Mouse (Mus musculus) right cerebral cortex, adult 18-20 months (tissue): ENCODE measurements around the gene Myh10.

ENCODE experiments used
- DNase-seq: peaks from one replicate; pipeline ENCODE4 v3.0.0; 2022; ENCODE audit warnings: mixed read lengths

Myh10 gene

DNA sequence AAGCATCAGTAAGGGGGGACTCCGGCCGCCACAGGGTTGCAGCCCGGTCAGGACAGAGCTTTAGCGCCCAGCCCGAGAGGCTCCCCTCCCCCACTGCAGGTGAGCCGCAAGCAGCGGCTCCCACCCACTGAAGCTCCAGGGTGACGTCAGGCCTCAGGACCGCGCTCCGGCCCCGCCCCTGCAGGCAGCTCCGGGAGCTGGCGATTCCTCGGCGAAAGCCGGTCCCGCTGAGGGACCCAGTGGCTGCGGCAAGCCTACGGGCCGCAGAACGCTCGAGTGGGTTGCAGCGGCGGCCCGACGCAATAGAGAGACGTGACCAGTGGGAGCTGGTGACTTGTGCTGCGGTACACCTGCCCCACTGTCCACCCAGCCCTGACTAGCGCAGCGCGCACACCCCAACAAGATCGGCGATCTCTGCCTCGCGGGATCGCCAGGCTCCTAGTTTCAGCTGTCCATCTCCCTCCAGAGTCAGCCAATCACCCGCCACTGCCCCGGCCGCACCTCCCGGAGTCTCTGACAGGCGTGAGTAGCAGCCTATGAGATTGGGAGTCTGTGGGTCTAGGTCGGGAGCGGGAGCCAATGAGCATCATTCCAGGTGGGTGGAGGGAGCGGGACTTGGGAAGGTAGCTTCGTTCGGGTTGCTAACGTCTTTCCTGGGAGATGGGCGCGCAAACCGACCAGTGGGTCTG is at the start of gene Myh10:
Gene Myh10 (plus strand): TSS at position 239 of the 689 bp plus-strand sequence.
- peak; percentile 100 for DNase-seq

DNA sequence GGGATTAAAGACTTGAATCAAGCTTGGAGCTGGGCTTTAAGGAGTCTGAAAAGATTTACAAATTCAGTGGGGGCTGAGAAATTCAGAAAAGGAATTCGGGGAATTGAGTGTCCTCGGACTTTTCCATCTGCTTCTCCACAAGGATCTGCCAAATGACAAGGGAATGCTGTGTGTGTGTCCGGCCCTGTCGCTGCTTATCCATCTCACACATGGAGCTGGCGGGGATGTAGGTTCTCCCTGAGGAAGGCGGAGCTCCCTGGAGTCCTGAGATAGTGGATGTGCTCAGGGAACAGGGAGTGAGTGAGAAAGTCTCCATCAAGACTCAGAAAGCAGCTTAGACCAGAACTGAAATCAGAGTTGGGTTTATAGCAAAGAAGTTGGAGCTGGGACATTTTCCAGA is 46.6 kb upstream of the Myh10 start:
- no peak for DNase-seq

DNA sequence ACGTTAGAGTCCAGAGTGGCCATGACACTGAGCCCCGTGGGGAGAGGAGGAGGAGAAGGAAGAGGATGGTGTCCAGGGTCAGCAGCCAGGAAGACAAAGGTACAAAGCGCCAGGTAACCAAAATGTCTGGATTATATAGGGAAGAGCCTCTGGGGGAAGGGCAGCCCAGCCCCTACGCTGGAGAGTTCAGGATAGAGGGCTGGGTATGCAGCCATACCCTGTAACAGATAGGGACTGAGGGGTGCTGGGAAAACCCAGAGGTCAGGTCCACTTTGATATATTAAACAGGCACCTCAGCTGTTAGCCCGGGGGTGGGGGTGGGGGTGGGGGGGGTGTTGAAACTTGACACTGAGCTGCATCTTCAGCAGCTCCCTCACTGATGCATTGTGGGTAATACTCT is 43.6 kb upstream of the Myh10 start:
- DNase-seq = no peak

DNA sequence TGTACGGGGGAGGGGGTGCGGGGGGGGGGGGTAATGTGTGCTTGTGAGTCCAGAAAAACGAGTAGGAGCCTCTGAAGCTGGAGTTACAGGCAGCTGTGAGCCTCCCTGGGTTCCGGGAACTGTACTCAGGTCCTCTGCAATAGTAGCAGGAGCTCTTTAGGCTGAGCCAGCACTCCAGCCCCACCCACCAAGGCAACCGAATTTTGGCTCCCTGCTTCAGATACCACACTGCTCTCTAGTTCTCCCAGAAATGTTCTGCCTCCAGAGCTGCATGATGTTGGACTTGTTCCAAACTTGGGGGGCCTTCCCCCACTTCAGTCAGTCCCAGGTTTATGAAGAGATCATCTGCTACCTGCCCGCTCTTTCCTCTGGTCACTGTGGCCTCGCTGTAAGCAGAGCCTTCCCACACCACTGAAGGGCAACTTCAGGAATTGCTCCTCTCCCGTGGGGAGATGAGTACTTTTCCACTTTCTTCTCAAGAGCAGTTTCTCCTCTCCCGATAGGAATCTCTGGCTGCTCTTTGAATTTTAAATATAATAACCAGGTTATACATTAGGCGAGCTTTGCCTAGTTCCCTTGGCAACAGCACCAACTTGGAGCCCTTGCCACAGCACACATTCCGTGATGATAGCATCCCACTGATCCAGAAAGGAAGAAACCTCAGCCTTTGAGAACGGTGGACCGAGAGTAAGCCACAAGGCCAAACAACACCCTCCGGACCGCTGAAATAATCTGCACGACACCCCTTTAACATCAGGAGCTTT is 42.8 kb upstream of the Myh10 start:
- DNase-seq = peak; percentile 39

DNA sequence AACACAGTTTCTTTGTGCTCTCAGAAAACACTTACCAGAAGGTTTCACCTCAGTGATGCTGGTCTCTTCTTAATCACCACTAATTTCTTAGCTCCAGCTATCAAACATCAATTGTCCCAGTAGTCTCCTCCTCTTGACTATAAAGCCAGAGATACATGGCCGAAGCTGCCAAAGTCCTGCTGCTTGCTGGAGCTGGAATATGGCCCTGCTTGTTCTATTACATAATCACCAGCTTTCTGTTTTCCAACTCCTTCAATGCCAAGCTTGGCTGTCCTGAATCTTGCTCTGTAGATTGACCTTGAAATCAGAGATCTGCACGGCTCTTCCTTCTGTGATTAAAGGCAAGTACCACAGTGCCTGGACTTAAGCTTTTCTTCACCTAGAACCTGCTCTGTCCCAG is 39.8 kb upstream of the Myh10 start:
- DNase-seq = no peak

DNA sequence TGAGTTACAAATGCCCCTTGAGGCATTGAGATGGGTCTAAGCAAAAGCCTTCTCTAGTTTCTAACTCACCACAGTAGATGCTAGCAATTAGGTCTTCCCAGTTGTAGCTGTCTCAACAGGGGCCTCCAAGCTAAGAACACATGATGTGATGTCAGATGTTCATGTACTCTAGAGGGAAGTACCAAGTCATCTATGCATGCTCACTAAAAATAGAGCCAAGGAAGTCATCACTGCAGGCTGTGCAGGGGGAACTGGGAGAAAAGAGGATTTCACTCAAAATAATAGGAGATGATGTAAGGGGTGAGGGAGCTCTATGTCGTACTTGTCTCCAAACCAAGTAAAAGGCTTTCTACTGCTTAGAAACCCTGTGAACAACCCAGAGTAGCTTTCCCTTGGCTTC is 35.8 kb upstream of the Myh10 start:
- no peak for DNase-seq

DNA sequence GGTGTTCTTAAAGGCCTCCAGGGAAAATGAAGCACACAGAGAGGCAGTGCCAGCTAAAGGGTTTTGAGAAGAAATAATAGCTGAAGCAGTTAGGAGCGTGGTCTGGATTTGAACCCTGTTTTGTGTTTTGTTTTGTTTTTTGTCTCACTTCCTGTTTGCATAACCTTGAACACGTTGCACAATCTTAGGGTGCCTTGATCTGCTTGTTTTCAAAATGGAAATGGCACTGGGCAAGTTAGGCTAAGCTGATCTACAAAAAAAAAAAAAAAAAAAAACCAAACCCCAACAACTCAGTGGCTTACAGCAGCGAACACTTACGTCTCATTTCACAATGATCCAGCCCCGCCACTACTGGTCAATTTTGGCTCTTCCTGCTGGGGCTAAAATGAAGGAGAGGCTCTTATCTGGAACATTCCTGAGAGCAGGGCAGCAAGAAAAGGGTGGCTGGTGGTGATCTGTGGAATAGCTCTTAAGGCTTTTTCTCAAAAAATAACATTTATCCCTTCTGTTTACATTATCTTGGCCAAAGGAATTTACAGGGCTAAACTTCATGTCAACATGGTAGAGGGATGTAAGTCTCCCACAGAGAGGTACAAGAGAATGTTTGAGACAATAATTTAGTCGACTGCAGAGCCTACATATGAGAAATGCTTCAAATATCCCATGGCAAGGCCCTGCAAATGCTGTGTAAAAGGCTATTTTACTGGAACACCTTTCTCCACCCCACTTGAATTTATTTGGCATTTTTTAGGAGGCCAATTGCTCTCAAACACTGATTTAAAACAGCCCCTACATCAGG is 34.3 kb upstream of the Myh10 start:
- DNase-seq = no peak

DNA sequence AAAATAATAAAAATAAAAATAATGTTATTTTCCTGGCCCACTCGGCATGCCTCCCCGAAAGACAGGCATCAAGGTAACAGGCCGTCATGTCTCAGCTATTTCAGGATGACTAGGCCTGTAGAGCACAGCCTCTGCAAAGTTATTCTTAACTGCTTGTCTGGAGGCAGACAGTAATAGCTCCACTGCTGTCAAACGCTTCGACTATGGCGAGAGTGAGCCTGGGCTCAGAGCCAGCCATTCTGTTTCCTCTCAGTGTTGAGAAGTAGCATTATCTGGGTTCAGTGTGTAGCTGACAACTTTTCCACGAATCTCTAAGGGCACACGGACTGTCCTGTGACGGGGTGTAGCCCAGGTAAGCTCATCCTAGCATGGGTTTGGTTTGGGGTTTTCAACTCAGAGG is 33.5 kb upstream of the Myh10 start:
- peak; percentile 94 for DNase-seq

DNA sequence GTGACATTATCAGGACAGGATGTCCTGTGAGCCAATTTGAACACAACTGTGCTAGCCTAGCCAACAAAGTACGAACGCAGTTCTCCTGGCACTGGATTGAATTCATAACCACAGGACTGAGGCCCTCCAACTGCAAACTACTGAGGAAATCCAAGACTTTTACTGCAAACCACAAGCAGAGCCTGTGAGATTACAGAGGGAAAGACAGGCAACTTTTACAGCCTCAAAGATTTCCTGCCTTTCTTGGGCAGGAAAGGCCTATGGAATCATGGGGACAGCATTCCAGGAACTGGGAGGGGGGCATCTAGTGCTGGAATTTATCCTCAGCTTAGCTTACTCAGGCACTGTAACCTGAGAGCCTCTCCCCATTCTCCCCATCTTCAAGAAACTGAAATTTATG is 26.0 kb upstream of the Myh10 start:
- no peak for DNase-seq

DNA sequence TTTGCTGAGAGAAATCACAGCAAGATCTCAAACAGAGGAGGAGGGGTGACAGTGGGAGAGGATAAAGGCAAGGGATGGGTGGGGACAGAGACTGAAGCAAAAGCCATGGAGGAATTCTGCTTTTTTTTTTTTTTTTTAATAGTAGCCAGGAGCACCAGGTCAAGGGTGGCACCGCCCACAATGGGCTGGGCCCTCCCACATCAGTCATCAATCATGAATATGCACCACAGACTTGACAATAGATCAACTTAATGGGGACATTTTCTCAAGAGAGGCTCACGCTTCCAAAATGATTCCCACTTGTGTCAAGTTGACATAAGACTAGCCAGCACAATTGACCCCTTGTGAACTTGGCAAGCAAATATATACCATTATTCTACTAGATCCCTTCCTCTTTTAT is 25.1 kb upstream of the Myh10 start:
- DNase-seq = no peak

DNA sequence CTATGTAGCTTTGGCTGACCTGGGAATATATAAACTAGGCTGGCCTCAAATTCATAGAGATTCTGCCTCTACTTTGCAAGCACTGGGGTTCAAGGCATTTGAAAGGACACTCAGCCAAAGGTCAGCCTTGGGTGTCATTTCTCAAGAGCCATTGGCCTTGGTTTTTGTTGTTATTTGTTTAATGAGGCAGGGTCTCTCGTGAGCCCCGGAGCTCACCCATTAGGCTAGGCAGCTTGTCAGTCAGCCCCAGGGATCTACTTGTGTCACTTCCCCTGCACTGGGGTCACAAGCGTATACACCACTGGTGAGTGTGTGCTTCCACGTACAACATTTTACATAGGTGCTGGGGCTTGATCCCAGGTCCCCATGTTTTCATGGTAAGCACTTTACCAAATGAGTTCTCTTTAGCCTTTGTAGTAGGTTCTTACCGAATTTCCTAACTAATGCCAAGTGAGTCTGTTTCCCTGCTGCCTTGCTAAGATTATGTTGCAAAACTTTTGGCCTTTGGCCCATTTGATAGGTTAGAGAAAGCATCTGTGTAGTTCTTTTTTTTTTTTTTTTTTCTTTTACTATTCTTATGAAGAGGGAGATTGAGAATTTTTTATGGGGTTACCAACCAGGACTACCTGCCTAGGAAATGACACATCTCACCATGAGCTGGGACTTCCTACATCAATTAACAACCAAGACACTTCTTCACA is 18.9 kb upstream of the Myh10 start:
- no peak for DNase-seq

DNA sequence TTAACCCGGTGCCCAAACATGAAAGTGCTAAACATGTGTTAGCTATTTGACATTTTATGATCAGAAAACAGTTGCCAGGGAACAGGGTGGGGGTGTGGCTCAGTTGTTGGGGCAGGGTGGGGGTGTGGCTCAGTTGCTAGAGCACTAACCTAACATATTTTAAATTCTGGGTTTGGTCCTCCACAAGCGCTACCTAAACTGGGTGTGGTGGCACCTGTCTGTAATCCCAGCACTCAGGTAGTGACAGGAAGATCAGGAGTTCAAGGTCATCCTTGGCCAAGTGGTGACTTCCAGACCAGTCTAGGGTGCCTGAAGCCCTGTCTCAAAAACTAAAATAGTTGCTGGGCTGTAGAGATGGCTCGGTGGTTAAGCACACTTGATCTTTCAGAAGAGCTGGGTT is 17.3 kb upstream of the Myh10 start:
- no peak for DNase-seq

DNA sequence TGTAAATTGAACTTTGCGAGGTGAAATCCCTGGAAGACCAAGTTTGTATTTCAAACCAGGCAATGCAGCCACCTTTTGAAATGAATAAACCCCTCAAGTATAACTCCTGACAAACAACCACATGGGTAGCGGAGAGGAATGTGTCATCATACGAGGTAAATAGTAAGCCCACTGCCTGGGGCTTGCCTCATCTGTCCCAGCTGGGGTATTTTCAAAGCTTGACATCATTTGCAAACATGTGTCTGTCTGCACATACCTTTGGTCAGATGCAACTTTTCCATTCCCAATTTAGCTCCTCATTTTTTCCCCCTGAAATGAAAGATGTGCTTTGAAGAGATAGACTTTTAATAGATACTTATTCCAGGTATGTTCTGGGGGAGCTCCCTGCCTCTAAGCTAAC is 16.7 kb upstream of the Myh10 start:
- no peak for DNase-seq

DNA sequence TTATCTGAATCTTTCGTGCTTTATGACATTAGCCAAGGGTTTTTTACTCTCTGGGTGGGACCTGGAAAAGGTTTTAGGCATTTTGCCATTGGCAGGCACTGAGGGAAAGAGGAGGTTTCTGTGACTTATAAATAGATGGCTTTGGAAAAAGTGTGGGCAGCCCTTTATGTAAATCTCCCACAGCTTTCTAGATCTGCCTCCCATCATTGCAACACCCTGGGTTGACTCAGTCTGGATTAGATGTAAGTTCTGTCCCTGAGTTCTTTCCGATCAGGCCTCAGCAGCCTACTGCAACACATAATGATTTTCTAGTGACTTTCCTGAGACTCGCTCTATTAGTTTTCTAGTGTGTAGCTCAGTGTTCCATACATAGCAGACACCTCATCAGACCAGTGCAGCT is 16.1 kb upstream of the Myh10 start:
- DNase-seq = peak; percentile 64

DNA sequence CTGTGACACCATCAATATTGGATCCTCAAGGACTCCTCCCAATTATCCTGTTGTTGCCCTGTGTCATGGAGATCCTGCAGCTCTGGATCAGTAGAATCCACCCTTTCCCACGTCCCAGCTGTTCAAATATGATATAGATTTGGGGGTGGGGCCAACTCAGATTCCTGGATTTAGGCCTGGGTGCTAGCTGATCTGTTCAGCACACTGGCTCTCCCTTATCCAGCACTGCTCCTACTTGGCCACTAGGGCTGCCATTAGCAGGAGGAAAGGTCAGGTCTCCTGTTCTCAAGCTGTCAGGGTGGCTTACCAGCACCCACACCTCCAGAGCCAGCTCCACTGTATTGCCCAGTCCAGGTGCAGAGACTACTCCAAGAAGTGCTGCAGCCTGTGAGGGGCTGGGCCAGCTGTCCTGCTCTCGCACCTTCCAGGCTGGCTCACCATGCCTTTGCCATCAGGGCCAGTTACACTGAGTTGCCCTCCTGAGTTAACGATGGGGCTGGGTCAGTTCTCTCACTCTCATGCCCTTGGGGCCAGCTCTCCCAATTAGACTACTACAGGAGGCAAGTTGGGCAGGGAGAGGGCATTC is 10.0 kb upstream of the Myh10 start:
- no peak for DNase-seq

DNA sequence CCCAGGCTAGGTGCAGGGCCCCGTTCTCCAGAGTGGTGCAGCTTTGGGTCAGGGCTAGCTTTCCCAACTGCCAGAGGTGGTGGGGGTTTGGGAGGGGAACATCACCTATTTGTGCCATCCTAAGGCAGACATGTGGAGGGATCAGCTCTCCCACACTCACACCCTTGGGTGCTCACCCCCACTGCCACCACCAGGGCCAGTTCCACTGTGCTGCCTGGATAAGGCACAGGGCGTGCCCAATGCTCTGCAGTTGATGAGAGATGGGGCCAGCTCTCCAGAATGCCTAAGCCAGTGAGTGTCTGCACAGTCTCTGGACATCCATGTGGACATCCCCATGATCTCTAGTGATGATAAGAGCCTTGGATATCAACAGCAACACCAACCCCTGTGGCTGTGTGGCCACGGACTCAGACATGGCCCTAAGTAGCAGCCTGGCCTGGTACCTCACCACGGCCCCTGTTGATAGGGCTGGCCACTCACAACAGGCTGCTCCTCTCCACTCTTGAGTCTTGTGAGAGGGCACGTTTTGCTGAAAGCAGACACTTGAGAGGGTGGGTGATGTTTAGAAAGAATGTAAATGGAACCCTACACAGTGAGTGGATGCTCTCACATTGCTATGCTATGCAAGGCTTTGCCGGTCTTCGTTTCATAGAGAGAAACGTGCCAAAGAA is 9.1 kb upstream of the Myh10 start:
- DNase-seq = no peak

DNA sequence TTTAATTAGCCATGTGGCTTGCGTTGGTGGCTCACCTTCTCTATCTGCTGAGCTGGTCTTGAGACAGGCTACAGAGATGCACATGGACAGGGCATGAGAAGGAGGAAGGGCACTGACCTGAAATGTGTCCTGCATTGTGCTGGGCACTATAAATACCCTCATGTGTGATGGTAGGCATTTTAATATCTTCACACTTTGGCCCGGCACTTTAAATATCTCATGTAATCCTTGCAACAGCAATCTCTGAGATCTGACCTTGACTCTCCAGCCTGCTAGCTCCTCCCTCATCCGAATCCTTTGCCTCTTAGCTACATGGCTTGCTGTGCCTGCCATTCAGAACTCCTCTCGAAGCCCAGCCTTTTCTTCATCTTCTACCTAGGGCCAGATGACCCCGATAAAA is 5.4 kb upstream of the Myh10 start:
- DNase-seq = no peak

DNA sequence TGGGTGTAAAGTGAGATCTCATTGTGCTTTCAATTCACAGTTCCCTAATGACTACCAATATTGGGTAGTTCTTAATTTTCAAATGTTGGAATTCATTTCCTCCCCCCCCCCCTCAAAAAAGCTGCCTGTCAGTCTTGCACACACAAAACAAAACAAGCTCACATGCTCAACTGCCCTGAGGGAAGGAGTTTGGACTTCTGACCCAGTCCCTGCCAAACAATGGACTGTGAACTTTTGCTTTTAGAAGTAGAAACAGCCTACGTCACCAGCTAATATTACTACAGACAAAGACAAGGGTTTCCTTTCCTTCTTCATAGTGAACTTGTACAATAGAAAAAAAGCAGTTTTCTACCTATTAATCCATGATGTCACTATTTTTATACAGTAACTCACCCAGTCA is 2.1 kb upstream of the Myh10 start:
- DNase-seq = no peak

DNA sequence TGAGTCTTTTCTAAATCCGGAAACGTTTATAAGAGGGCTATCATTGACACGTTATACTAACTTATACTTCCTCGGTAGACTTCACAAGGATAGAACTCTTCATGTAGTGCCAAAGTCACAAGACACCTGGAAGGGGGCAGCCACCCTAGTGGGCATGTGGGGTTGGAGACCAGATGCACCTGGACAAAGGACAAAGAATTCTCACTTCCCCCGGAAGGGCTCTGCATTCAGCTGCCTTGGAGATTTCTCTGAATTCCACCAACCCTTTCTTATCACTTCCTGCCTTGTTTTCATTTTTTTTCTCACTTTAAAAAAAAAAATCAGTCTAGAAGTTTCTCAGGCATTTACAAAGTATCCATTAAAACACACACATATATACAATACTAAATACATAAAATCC is 894 bp upstream of the Myh10 start:
- no peak for DNase-seq

DNA sequence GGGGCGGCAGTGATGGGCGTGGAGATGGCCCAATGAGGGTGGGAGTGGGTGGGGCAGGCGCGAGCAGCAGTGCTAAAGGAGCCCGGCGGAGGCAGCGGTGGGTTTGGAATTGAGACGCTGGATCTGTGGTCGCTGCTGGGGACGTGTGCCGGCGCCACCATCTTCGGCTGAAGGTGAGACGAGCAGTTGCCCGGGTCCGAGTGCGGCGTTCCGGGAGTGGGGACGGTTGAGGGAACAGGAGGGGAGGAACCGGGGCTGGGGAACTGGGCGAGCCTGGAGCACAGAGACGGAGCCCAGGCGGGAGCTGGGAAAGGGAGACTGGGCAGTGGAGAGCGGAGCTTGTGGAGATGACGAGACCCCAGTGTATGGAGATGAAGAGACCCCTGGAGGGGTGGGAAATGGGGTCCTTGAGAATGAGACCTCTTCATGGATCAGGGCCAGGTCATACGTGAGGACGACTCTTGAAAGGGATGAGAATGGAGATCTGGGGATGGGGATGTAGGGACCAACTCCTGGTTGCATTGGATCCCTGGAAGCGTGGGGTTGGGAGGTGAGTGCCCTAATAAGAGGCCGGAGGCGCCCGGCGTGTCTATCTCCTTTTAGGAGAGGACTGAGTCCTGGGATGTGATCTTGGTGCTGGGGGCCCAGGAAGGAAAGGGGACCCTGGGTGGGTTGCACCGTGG is 792 bp downstream of the Myh10 start:
- DNase-seq = no peak

DNA sequence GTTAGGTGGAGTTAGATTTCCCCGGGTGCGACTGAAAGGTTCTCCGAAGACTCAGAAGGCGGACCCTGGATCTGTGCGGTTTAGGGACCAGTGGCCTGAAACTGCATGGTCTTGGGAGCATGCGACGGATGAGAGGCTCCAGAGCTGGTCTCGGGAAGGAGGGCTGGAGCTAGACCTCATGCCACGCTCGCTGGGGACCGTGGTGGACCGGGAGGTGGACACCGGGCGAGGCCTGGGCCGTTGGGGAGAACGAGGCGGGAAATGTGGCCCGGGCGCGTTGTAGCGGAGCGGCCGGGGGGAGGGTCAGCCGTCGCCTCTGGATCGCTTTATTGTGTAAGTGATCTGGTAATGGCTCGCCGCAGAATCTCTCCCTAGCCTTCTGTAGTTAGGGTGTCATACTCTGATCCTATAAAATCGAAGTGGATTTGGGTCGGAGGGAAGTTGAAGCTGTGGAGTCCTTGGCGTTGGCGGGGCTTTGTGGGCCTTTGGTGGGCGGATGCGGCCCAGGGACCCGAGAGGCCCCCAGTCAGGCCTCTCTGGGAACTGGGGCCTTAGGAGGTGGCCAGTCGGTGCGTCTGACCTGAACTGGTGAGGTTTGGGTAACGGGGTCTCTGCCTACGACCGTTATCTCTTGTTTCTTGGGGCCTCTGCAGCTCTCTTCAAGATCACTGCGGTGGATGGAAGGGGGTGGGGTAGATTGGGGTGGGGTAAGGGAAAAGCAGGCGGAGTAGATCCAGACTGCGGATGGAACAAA is 1.5 kb downstream of the Myh10 start:
- peak; percentile 29 for DNase-seq
